Mouse (Mus musculus): ENCODE results near the gene Kcnk18.
A peak's percentile ranks its signal among the peaks of the same experiment; 100 is the strongest.

Gene Kcnk18

DNA sequence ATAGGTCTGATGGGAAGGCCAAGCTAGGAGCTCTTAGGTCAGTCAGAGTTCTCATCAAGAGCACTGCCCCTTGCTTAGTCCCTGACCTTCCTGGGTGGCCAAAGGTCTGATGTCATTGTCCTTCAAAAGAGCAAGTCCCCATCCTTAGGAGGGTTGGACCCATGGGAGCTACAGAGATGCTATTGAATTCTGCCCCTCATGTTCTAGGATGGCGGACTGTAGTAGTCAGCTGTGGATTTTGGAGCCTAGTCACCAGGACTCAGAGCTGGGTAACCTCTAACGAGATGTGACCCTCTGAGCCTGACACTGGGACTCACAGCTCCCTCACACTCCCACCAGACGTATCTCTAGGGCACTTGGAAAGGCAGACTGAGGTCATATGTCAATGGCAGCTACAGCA, 9.4 kb downstream of the Kcnk18 start:
- DNase-seq, result no peak

DNA sequence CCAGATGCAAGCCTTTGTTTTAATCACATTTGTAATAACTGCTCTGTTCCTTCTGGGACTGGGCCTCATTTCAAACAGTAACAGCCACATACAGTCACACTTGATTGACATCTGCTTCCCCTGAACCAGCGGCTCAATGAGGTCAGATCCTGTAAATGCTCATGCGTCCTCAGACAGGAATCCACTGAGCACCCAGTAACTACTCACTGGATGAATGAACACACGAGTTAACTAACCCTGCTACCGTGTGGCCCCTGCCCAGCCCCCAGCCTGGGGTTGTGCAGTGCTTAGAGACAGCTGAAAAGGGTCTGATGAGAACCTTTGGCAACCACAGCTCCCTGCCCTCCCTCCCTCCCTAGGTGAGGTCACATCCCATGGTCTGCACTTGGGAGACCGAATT, 13.8 kb downstream of the Kcnk18 start:
- DNase-seq, result no peak

DNA sequence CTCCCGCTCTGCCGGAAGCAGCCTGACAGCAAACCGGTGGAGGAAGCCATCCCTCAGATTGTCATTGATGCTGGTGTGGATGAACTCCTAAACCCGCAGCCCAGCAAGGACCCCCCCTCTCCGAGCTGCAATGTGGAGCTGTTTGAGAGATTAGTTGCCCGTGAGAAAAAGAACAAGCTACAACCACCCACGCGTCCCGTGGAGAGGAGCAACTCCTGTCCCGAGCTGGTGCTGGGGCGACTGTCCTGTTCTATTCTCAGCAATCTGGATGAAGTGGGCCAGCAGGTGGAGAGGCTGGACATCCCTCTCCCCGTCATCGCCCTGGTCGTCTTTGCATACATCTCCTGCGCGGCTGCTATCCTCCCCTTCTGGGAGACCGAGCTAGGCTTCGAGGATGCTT, 16.0 kb downstream of the Kcnk18 start:
- DNase-seq, result no peak

DNA sequence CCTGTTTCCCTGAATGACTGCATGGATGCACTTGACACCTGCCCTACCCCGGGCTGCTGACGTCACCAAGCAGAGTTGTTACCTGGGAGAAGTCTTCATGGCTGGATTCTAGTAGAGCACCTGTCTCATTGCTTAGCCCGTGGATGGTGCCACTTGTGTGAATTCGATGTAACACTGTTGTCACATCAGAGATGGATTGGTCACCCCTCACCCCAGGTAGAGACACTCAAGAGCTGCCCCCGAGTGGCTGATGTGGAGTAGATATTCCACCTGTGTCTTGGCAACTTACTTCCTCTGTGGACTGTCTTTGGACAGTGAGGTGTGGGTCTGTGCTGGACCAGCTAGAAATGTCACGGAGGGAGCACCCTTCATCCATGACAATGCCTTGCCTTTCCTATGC, 17.0 kb downstream of the Kcnk18 start:
- no peak for DNase-seq

- DNase-seq, result no peak
Measured at GRCm38 (mm10) chr19:59238630-59239029, 19.6 kb downstream of the Kcnk18 start.

- DNase-seq, result peak; percentile 82
Measured at GRCm38 (mm10) chr19:59239124-59239817, 20.3 kb downstream of the Kcnk18 start.

DNA sequence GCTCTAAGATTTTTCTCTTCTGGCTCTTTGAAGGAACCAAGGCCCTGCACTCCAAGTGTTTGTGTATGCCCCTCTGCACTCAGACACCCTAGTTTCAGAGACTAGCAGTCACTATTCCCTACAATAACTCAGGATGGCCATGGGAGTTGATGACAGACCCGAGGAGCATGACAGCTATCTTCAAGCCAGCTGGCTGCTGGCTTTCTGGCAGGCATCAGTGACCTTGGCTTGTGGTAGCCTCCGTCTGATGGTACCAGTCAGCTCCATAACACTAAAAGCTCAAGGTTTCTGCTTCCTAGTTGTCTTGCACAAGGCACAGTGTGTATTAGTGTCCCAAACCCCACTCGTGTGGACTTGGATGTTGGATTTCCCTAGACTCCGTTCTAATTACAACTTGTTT, 23.0 kb downstream of the Kcnk18 start:
- DNase-seq, result no peak

- DNase-seq, result no peak
Measured at GRCm38 (mm10) chr19:59243057-59243456, 24.0 kb downstream of the Kcnk18 start.

- no peak for DNase-seq
Measured at GRCm38 (mm10) chr19:59248144-59248543, 29.1 kb downstream of the Kcnk18 start.

- no peak for DNase-seq
Measured at GRCm38 (mm10) chr19:59248553-59249286, 29.7 kb downstream of the Kcnk18 start.

- no peak for DNase-seq
Measured at GRCm38 (mm10) chr19:59252651-59253050, 33.6 kb downstream of the Kcnk18 start.

DNA sequence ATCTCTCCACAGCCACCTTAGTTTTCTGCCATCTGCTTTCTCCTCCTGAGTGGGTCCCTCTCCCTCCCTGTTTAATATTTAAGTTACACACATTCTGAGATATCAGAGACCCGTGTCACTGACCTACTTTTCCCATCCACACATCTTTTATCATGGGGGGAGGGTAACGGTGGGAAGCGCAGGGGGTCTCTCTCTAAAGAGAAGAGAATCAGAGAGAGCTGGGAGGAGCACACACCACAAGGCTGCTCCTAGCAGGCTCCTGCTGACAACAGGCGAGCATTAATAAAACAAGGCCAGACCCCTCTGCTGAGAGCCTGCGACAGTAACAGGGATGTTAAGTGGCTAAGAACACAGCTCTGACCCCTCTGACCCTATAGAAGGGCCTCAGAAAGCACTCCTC, 40.6 kb downstream of the Kcnk18 start:
- DNase-seq, result no peak

DNA sequence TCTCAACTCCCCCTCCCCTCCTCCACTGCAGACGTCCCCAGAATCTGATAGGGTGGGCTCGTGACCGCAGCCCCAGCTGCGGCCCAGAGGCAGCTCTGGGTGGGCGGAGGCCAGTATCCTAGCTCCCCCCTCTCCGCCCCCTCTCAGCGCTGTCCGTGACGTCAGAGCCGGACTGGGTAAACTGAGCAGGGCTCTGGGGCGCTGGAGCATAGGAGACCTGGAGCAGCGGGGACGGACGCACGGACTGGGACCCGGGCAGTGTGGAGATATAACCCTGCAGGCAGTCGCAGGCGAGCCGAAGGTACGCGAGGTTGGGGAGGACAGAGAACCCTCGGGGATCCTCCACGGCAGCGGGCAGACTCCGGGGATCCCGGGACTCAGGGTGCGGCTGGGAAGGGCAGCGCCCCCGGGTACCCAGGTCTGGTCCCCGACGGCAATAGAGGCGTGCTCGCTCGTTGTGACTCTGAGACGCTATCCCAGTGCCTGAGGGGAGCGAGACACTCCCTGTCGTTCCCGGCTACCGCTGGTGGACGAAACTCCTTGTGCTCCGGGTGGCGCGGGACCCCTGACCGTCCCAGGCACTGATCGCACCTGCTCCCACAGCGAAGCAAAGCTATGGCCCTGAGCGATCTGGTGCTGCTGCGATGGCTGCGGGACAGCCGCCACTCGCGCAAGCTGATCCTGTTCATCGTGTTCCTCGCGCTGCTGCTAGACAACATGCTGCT, 41.9 kb downstream of the Kcnk18 start, which contains the start of gene Slc18a2:
Gene Slc18a2, plus strand, starts transcription at position 179 of the 725 bp plus-strand sequence.
- no peak for DNase-seq

- no peak for DNase-seq
Measured at GRCm38 (mm10) chr19:59261604-59262003, 42.6 kb downstream of the Kcnk18 start.

- no peak for DNase-seq
Measured at GRCm38 (mm10) chr19:59263171-59263570, 44.2 kb downstream of the Kcnk18 start.

- DNase-seq, result no peak
Measured at GRCm38 (mm10) chr19:59264838-59265532, 46.0 kb downstream of the Kcnk18 start.

GRCm38 (mm10) chr19:59265907-59266306, 46.9 kb downstream of the Kcnk18 start:
- DNase-seq, result no peak

DNA sequence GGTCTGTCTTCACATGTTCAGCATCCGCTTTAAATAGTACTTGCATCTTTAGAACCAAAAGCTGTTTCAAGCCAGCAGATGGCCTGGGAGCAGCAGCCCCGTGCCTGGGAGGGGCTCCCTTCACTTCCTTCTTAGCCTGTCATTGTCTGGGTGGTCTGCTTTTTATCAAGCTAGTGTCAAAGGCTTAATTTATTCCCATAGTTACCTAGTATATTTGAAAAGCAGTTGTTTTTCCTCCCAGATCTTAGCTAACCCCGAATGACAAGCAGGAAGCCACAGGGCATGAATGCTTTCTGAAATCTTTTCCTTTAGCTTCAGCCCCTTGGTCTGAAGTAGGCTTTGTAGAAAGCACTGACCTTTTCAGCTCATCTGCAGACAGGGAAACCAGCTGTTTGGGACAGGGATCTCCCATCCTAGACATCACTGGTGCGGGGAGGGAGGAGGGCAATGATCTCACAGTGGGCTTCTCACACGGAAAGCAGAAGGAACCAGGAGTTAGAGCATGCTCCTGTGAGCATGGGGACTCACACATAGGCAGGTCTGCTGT, 48.5 kb downstream of the Kcnk18 start:
- DNase-seq, result no peak

DNA sequence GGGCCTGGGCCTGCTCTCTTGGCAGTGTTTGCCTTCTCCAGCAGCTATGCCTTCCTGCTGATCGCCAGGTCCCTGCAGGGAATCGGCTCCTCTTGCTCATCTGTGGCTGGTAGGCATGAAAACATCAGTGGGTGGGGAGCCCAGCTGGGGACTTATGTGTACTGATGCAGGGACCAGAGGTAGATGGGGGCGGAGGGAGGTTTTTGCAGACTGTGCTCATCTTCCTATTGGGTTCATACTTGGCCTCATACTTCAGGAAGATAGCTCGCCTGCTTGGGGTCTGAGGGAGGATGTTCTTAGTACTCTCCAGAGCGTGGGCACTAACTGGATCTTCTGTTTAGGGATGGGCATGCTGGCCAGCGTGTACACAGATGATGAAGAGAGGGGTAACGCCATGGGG, 54.2 kb downstream of the Kcnk18 start:
- no peak for DNase-seq

GRCm38 (mm10) chr19:59276354-59276753, 57.3 kb downstream of the Kcnk18 start:
- no peak for DNase-seq

- DNase-seq, result no peak
Measured at GRCm38 (mm10) chr19:59280841-59281240, 61.8 kb downstream of the Kcnk18 start.

DNA sequence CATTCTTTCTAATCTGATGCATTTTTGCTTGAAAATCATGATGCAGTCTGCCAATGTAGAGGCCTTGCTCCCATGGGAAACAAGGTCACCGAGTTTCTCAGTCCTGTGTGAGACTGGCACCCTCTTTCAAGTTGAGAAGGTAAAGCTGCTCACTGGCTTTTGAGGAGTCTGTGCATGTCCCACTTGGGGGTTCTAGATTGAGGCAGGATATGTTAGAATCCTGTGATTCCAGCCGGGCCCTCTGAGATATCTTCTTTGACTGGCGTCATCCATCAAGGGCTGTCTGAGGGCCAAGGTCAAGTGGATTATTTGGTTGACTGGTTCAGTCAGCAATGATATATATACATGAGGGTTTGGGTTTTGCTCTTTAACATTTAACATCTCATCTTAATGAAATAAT, 63.0 kb downstream of the Kcnk18 start:
- DNase-seq, result no peak

All from cerebellum, adult 9-10 months (tissue).